Mouse (Mus musculus) lung, embryonic 14.5 days (tissue): ENCODE data around the gene Aox2. TPM values are rescaled to one million over a fixed set of nuclear protein-coding genes. Genes with fewer than 3 reads are reported as not detected.

Experiments
- ATAC-seq: fragments of 200-750 bp; cut with Nextera tagmentation; 2 replicates; pipeline ENCODE4 v1.8.0; 2017; ENCODE audit warnings: mild to moderate bottlenecking, moderate TSS enrichment, moderate library complexity; ENCODE audit not compliant: insufficient read depth
- DNase-seq: peaks from one replicate; pipeline ENCODE4 v3.0.0-alpha.2; 2015
- H3K27ac ChIP-seq: fragments of 300-500 bp; sonication (generic); 2 replicates; pipeline ENCODE4 v1.5.1; 2014; ENCODE audit warnings: low read depth, mild to moderate bottlenecking, moderate library complexity
- H3K27me3 ChIP-seq: fragments of 300-500 bp; sonication (generic); 2 replicates; pipeline ENCODE4 v1.6.1; 2014; ENCODE audit warnings: low read length, control low read depth; ENCODE audit not compliant: insufficient read depth
- H3K36me3 ChIP-seq: fragments of 300-500 bp; sonication (generic); 2 replicates; pipeline ENCODE4 v1.6.1; 2014; ENCODE audit warnings: control low read depth; ENCODE audit not compliant: insufficient read depth
- H3K4me1 ChIP-seq: fragments of 300-500 bp; sonication (generic); 2 replicates; pipeline ENCODE4 v1.6.1; 2014; ENCODE audit warnings: antibody characterized with exemption, control low read depth; ENCODE audit not compliant: insufficient read depth
- H3K4me2 ChIP-seq: fragments of 300-500 bp; sonication (generic); 2 replicates; pipeline ENCODE4 v1.6.1; 2014; ENCODE audit warnings: mild to moderate bottlenecking
- H3K4me3 ChIP-seq: fragments of 300-500 bp; sonication (generic); 2 replicates; pipeline ENCODE4 v1.5.1; 2014; ENCODE audit warnings: low read depth, low read length
- H3K9ac ChIP-seq: fragments of 300-500 bp; sonication (generic); 2 replicates; pipeline ENCODE4 v1.6.1; 2014
- H3K9me3 ChIP-seq: fragments of 300-500 bp; sonication (generic); 2 replicates; pipeline ENCODE4 v1.6.1; 2016; ENCODE audit warnings: low read depth, low read length, control low read depth
- CTCF ChIP-seq: IDR thresholded peaks from 2 replicates; pipeline ENCODE4 v1.5.1; 2016; ENCODE audit warnings: antibody characterized with exemption, low read depth
- WGBS: fragments of 180-500 bp; shearing (Covaris S2); extraction: QIAGEN DNeasy Blood & Tissue Kit; methylation state at CpG from one replicate; pipeline ENCODE4 v1.1.7; 2014; 5-methylcytosine and 5-hydroxymethylcytosine counted together
- polyA plus RNA-seq: library from polyadenylated mRNA; unstranded; fragments of >200 nt; fragmentation: Nextera tagmentation; extraction: Ambion mirVana; gene quantifications from 2 replicates; pipeline ENCODE4 v1.2.1, GENCODE M21; 2014

Gene Aox2
- polyA plus RNA-seq: 0.03 TPM in 1 of 2 replicates, not detected in the other

DNA sequence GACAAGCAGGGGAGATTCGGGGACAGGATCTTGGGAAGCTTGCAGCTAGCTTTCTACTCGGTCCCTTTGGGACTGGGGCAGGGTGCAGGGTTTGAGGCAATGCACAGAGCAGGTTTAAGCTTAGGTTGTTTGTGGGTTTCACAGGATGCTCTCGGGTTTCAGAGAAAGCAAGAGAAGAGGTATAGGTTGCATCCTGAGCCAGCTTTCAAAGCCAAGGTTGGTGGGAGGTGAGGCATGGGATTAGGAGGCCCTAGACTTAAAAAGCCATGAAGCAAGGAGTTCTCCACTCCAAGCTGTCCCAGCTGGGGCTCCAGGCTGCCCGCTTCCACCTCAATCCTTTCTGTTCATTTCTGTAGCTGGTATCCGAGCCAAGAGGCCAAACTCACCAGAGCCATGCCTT is at the start of gene Aox2:
Gene Aox2 (plus strand): TSS at position 301 of the 400 bp plus-strand sequence.
- 76% methylated on average over 5 of the region's 5 CpGs for WGBS

GRCm38 (mm10) chr1:58228916-58229315 is 49.2 kb upstream of the Aox2 start:
- no peak overlapping the region for H3K27ac ChIP-seq
- DNase-seq (no peak), ATAC-seq (no peak)
- no peaks in the 10 kb centered on the region for H3K27me3 ChIP-seq
- H3K9ac ChIP-seq: no peak overlapping the region
- no peak overlapping the region for H3K4me2 ChIP-seq
- no peaks in the 10 kb centered on the region for H3K36me3 ChIP-seq
- H3K9me3 ChIP-seq: no peaks in the 10 kb centered on the region
- TF ChIP-seq CTCF: no peak
- no peak overlapping the region for H3K4me3 ChIP-seq
- H3K4me1 ChIP-seq: no peaks in the 10 kb centered on the region

More for the DNA sequence above, at the start of gene Aox2:
- H3K27ac ChIP-seq: no peak within 1 kb of the TSS
- no peak for TF ChIP-seq CTCF
- no peaks in the 10 kb centered on the region for H3K36me3 ChIP-seq
- H3K9ac ChIP-seq: no peak within 1 kb of the TSS
- H3K4me2 ChIP-seq: no peak within 1 kb of the TSS
- H3K27me3 ChIP-seq: no peaks in the 10 kb centered on the region
- ATAC-seq (no peak), DNase-seq (no peak)
- no peaks in the 10 kb centered on the region for H3K9me3 ChIP-seq
- no peak within 1 kb of the TSS for H3K4me3 ChIP-seq
- H3K4me1 ChIP-seq: no peaks in the 10 kb centered on the region

DNA sequence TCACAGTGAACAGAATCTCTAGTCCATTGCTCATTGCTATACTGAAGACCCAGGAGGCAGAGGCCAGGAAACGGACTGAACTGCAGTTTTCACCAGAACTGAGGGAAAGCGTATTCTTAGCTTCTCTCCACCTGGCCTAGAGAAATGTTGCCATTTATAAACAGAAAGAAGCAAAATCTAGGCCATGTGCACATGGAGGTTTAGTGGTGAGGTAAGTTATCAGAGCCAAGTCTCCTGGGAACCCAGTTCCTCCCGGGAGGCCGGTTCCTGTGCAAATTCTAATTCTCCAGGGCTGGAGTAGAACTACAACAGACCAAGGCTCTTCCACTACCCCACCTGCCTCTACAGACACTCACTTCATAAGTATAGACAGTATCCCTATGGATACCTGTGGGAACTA is 48.4 kb upstream of the Aox2 start:
- Histone ChIP-seq H3K27ac (no peak overlapping the region), H3K9ac (no peak overlapping the region), H3K9me3 (no peaks in the 10 kb centered on the region), H3K4me1 (no peaks in the 10 kb centered on the region), H3K36me3 (no peaks in the 10 kb centered on the region), H3K4me3 (no peak overlapping the region), H3K27me3 (no peaks in the 10 kb centered on the region), H3K4me2 (no peak overlapping the region)
- TF ChIP-seq CTCF: no peak
- ATAC-seq (no peak), DNase-seq (no peak)
- WGBS: 77% methylated on average over 4 of the region's 4 CpGs

DNA sequence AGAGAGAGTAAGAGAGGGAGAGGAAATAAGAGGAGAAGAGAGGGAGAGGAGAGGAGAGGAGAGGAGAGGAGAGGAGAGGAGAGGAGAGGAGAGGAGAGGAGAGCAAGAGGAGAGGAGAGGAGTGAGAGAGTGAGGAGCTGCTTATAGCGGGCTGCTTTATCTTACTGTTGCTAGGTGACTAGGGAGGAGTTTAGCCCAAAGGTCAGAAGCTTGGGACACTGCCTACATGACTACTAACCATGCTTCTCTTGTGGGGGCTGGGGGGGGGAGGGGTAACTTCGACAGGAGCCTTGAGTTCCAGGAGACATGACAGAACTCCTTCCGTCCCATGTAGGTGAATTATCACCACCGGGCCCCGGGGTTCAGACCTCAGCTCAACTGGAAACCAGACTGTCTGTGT is 47.6 kb upstream of the Aox2 start:
- no peaks in the 10 kb centered on the region for H3K9me3 ChIP-seq
- 31% methylated on average over 5 of the region's 5 CpGs for WGBS
- no peak overlapping the region for H3K27ac ChIP-seq
- no peak overlapping the region for H3K4me3 ChIP-seq
- no peak for DNase-seq
- no peaks in the 10 kb centered on the region for H3K4me1 ChIP-seq
- TF ChIP-seq CTCF: no peak
- no peak overlapping the region for H3K9ac ChIP-seq
- no peaks in the 10 kb centered on the region for H3K36me3 ChIP-seq
- H3K27me3 ChIP-seq: no peaks in the 10 kb centered on the region
- H3K4me2 ChIP-seq: no peak overlapping the region
- ATAC-seq: no peak

- Histone ChIP-seq H3K4me2 (no peak overlapping the region), H3K27me3 (no peaks in the 10 kb centered on the region), H3K4me1 (no peaks in the 10 kb centered on the region), H3K27ac (no peak overlapping the region), H3K4me3 (no peak overlapping the region), H3K9ac (no peak overlapping the region), H3K9me3 (no peaks in the 10 kb centered on the region), H3K36me3 (no peaks in the 10 kb centered on the region)
- no peak for ATAC-seq
- WGBS: 47% methylated on average over 5 of the region's 5 CpGs
- peak; percentile 44 for TF ChIP-seq CTCF
- peak; percentile 15 for DNase-seq
Measured at GRCm38 (mm10) chr1:58235405-58235804, 42.7 kb upstream of the Aox2 start.

DNA sequence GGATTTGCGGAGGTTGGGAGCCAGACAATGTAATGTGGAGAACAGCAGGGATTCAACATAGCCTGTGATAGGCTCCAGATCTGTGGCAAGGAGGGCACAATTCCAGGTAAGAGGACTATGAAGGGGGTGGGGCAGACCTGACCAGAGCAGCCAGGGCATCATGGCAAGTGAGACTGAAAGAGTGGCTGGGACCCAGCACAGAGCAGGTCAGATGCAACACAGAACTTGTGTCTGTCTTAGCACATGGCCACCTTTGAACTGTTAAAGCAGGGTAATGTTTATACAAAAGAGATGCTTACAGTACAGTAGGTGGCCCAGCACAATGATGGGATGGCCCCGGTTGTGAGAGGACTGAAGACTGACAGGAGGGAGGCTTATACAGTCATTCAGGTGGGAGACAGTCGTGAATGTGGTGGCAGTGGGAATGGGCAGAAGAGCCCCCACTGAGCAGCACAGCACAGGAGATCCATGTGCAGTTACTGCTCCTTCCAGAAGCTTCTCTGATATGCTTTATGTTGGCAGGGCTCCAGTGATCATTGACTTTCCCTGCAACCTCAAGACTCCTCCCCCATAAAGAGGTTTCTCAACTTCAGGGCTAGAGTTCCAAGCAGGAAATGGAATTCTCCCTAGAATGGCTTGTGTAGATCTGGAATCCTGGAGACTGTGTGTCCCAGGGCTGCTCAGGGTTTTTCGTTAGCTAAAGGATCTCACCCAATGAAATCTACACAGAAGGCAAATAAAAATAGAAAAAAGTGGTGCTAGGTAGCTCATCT is 40.4 kb upstream of the Aox2 start:
- TF ChIP-seq CTCF: no peak
- Histone ChIP-seq H3K4me1 (no peaks in the 10 kb centered on the region), H3K4me3 (no peak overlapping the region), H3K9me3 (no peaks in the 10 kb centered on the region), H3K9ac (no peak overlapping the region), H3K27me3 (no peaks in the 10 kb centered on the region), H3K4me2 (no peak overlapping the region), H3K36me3 (no peaks in the 10 kb centered on the region), H3K27ac (no peak overlapping the region)
- WGBS: 64% methylated on average over 4 of the region's 4 CpGs
- peak; percentile 59 for DNase-seq
- ATAC-seq: peak; percentile 47; the same call in 1 of the 2 replicates

- H3K4me2 ChIP-seq: no peak overlapping the region
- H3K27me3 ChIP-seq: no peaks in the 10 kb centered on the region
- no peak overlapping the region for H3K27ac ChIP-seq
- no peaks in the 10 kb centered on the region for H3K36me3 ChIP-seq
- no peak for ATAC-seq
- H3K4me3 ChIP-seq: no peak overlapping the region
- H3K9ac ChIP-seq: no peak overlapping the region
- no peak for DNase-seq
- TF ChIP-seq CTCF: no peak
- H3K4me1 ChIP-seq: no peaks in the 10 kb centered on the region
- 71% methylated on average over 5 of the region's 5 CpGs for WGBS
- no peaks in the 10 kb centered on the region for H3K9me3 ChIP-seq
Measured at GRCm38 (mm10) chr1:58238440-58238839, 39.7 kb upstream of the Aox2 start.
